Mouse (Mus musculus) G1E (cell line): ENCODE results near the gene Magi1.

ENCODE experiments used
- CTCF ChIP-seq: IDR thresholded peaks from 2 replicates; pipeline ENCODE4 v1.5.1; 2012; ENCODE audit warnings: low read depth, low read length, inconsistent platforms, mixed read lengths
- GATA1 ChIP-seq: IDR thresholded peaks from 2 replicates; pipeline ENCODE4 v1.6.1; 2012; ENCODE audit warnings: borderline replicate concordance, low read length, inconsistent platforms, mixed read lengths
- POLR2AphosphoS5 ChIP-seq: IDR thresholded peaks from 2 replicates; pipeline ENCODE4 v1.6.1; 2012; ENCODE audit warnings: low read depth, low read length, inconsistent platforms; ENCODE audit not compliant: insufficient replicate concordance

DNA sequence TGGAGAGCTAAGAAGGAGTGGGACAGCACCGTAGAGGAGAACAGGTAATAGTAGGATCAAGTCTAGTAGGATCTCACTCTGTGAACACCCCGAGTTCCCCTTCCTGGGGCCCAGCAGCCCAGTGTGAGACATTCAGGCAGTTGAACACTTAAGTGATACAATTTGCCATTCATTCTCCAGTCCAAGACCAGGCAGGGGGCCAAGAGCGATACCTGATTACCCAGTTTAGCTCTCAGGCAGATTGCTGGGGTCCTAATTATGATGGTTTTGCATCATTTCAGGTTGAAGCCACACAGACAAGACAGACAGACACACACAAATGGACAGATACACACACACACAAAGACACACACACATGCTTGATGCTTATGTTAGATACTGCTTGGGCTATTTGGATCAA is 543.9 kb downstream of the Magi1 start:
- TF ChIP-seq CTCF (no peak), GATA1 (no peak), POLR2AphosphoS5 (no peak)
